Mouse (Mus musculus) neural tube, embryonic 12.5 days (tissue): ENCODE measurements at regions not wholly inside any gene's neighbourhood (a gene's known extent, or its start where the extent isn't known, plus 50 kb on each side); places are given as distances from the start of the nearest gene placed in this dataset.

ENCODE experiments used
- ATAC-seq: fragments of 200-750 bp; cut with Nextera tagmentation; 2 replicates; pipeline ENCODE4 v1.8.0; 2017; ENCODE audit warnings: low read depth, mild to moderate bottlenecking, moderate TSS enrichment, moderate library complexity; ENCODE audit not compliant: low FRiP score
- H3K27ac ChIP-seq: fragments of 300-500 bp; sonication (generic); 2 replicates; pipeline ENCODE4 v1.5.1; 2016
- H3K27me3 ChIP-seq: fragments of 300-500 bp; sonication (generic); replicated peaks from 2 replicates; pipeline ENCODE4 v1.6.1; 2016; ENCODE audit warnings: mild to moderate bottlenecking
- H3K36me3 ChIP-seq: fragments of 300-500 bp; sonication (generic); 2 replicates; pipeline ENCODE4 v1.6.1; 2016; ENCODE audit warnings: mild to moderate bottlenecking
- H3K4me1 ChIP-seq: fragments of 300-500 bp; sonication (generic); 2 replicates; pipeline ENCODE4 v1.6.1; 2016
- H3K4me2 ChIP-seq: fragments of 300-500 bp; sonication (generic); replicated peaks from 2 replicates; pipeline ENCODE4 v1.6.1; 2016; ENCODE audit warnings: mild to moderate bottlenecking
- H3K4me3 ChIP-seq: fragments of 300-500 bp; sonication (generic); 2 replicates; pipeline ENCODE4 v1.5.1; 2016
- H3K9ac ChIP-seq: fragments of 300-500 bp; sonication (generic); 2 replicates; pipeline ENCODE4 v1.6.1; 2016; ENCODE audit warnings: mild to moderate bottlenecking
- H3K9me3 ChIP-seq: fragments of 300-500 bp; sonication (generic); 2 replicates; pipeline ENCODE4 v1.6.1; 2016; ENCODE audit warnings: mild to moderate bottlenecking
- WGBS: fragments of 180-500 bp; shearing (Covaris S2); methylation state at CpG from one replicate; pipeline ENCODE4 v1.1.7; 2016; 5-methylcytosine and 5-hydroxymethylcytosine counted together

DNA sequence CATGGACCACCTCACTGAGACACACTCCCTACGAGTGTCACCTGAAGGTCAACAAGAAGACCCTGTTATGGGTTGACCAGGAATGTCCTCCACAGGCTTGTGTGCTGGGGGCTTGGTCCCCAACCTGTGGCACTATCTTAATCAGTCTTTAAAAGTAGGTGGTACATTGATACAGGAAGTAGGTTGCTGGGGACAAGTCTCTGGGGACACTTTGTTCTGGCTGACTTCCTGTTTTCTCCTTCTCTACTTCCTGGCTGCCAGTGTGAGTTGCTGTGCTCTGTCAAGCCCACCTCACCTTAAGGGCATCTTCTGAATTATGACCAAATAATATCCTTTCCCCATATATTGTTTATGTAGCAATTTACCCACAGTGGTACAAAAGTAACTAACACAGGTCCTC lies 96.1 kb downstream of the Cct6b start:
- WGBS, result 95% methylated on average over 1 of the region's 1 CpGs
- H3K9ac ChIP-seq, result no peak overlapping the region
- no peaks in the 10 kb centered on the region for H3K27me3 ChIP-seq
- H3K36me3 ChIP-seq, result no peaks in the 10 kb centered on the region
- no peak overlapping the region for H3K4me2 ChIP-seq
- H3K4me3 ChIP-seq, result no peak overlapping the region
- no peak for ATAC-seq
- H3K9me3 ChIP-seq, result no peaks in the 10 kb centered on the region
- no peak overlapping the region for H3K27ac ChIP-seq
- no peaks in the 10 kb centered on the region for H3K4me1 ChIP-seq

DNA sequence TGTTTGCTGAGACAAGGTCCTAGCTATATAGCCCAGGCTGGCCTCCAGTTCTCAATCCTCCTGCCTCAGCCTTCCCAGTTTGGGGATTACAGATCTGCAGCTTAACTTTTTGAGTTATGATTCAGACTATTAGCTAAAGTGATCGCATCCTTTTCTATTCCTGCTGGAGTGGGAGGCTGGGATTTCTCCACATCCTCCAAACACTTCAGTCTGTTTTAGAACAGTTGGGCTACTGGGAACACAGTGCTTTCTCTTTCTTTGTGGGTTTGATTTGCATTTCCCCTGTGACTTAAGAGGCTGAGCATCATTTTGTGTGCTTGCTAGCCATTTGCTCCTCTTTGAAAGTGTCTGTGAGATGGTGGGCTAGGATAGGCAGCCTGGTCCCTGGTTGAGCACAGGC lies 100.0 kb downstream of the Cct6b start:
- Histone ChIP-seq H3K27me3 (no peaks in the 10 kb centered on the region), H3K4me1 (peaks cover 4% of the 10 kb centered on the region; the same call in 1 of the 2 replicates), H3K27ac (no peak overlapping the region), H3K4me2 (no peak overlapping the region), H3K9ac (no peak overlapping the region), H3K36me3 (no peaks in the 10 kb centered on the region), H3K9me3 (no peaks in the 10 kb centered on the region), H3K4me3 (no peak overlapping the region)
- no peak for ATAC-seq
- WGBS, result 91% methylated on average over 1 of the region's 1 CpGs

GRCm38 (mm10) chr11:82662086-82662485 lies 102.0 kb downstream of the Cct6b start:
- H3K36me3 ChIP-seq, result no peaks in the 10 kb centered on the region
- no peak overlapping the region for H3K9ac ChIP-seq
- H3K27ac ChIP-seq, result no peak overlapping the region
- no peak overlapping the region for H3K4me2 ChIP-seq
- no peak for ATAC-seq
- 2% methylated on average over 3 of the region's 3 CpGs for WGBS
- no peaks in the 10 kb centered on the region for H3K27me3 ChIP-seq
- no peaks in the 10 kb centered on the region for H3K9me3 ChIP-seq
- H3K4me3 ChIP-seq, result no peak overlapping the region
- H3K4me1 ChIP-seq, result peaks cover 6% of the 10 kb centered on the region; the same call in 1 of the 2 replicates

GRCm38 (mm10) chr11:82651751-82652150 lies 112.4 kb downstream of the Cct6b start:
- Histone ChIP-seq H3K9me3 (no peaks in the 10 kb centered on the region), H3K4me1 (peaks cover 31% of the 10 kb centered on the region), H3K36me3 (no peaks in the 10 kb centered on the region), H3K4me3 (no peak overlapping the region), H3K27ac (no peak overlapping the region), H3K4me2 (no peak overlapping the region), H3K27me3 (no peaks in the 10 kb centered on the region), H3K9ac (no peak overlapping the region)
- ATAC-seq, result no peak
- WGBS, result 17% methylated on average over 5 of the region's 5 CpGs

GRCm38 (mm10) chr11:82638513-82638912 lies 125.6 kb downstream of the Cct6b start:
- H3K9ac ChIP-seq, result no peak overlapping the region
- no peak overlapping the region for H3K4me2 ChIP-seq
- no peaks in the 10 kb centered on the region for H3K9me3 ChIP-seq
- H3K4me1 ChIP-seq, result 0 out of 2 replicates have a peak, but pooled peaks cover 13% of the 10 kb centered on the region
- no peaks in the 10 kb centered on the region for H3K27me3 ChIP-seq
- no peak overlapping the region for H3K27ac ChIP-seq
- ATAC-seq, result no peak
- no peaks in the 10 kb centered on the region for H3K36me3 ChIP-seq
- no peak overlapping the region for H3K4me3 ChIP-seq
- WGBS, result 48% methylated on average over 4 of the region's 4 CpGs

DNA sequence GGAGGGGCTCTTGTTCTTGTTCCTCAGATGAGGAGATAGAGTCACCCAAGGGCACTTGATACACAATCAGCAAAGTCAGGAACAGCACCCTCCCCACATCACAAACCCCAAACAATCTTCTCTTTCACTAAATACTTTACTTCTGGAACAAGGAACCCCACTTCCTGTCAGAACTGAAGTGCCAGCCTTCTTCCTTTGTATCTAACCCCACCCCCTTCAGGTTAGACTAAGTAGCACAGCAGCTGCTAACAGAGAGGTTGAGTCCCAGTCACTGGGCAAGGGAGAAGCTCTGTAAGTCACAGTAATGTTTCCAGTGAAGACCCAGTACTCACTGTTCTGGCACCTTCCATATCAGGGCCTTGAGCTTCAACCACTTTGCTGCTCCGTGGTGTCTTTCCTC lies 131.9 kb downstream of the Cct6b start:
- Histone ChIP-seq H3K36me3 (no peaks in the 10 kb centered on the region), H3K27ac (no peak overlapping the region), H3K9ac (no peak overlapping the region), H3K9me3 (0 out of 2 replicates have a peak, but pooled peaks cover 5% of the 10 kb centered on the region), H3K27me3 (no peaks in the 10 kb centered on the region), H3K4me1 (peaks cover 4% of the 10 kb centered on the region; the same call in 1 of the 2 replicates), H3K4me3 (no peak overlapping the region), H3K4me2 (no peak overlapping the region)
- 95% methylated on average over 1 of the region's 1 CpGs for WGBS
- no peak for ATAC-seq

GRCm38 (mm10) chr11:82631387-82631786 lies 132.7 kb downstream of the Cct6b start:
- 34% methylated on average over 4 of the region's 4 CpGs for WGBS
- Histone ChIP-seq H3K4me1 (peaks cover 4% of the 10 kb centered on the region; the same call in 1 of the 2 replicates), H3K4me2 (no peak overlapping the region), H3K27ac (no peak overlapping the region), H3K9me3 (0 out of 2 replicates have a peak, but pooled peaks cover 5% of the 10 kb centered on the region), H3K27me3 (no peaks in the 10 kb centered on the region), H3K9ac (no peak overlapping the region), H3K36me3 (no peaks in the 10 kb centered on the region), H3K4me3 (no peak overlapping the region)
- peak; percentile 48; the same call in 1 of the 2 replicates for ATAC-seq

GRCm38 (mm10) chr11:82626501-82627111 lies 137.5 kb downstream of the Cct6b start:
- Histone ChIP-seq H3K4me2 (no peak overlapping the region), H3K9me3 (no peaks in the 10 kb centered on the region), H3K9ac (no peak overlapping the region), H3K27me3 (no peaks in the 10 kb centered on the region), H3K36me3 (no peaks in the 10 kb centered on the region), H3K4me1 (peaks cover 3% of the 10 kb centered on the region; the same call in 1 of the 2 replicates), H3K27ac (no peak overlapping the region), H3K4me3 (no peak overlapping the region)
- 41% methylated on average over 7 of the region's 7 CpGs for WGBS
- no peak for ATAC-seq

DNA sequence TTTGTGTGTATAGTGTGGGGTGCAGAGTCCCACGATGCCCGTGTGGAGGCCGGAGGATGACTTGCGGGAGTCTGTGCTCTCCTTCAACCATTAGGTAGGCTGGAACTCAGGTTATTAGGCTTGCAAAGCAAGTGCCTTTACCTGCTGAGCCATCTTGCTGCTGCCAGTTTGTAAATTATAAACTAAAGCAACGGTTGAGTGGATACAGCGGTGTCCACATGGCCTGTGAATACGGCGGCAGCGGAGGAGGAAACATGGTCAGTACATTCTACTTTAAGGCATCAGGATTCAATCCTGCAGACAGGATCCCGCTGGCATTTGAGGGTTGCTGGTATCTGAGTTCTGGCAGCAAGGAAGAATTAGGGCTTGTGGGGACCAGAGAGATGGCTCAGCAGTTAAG lies 143.1 kb downstream of the Cct6b start:
- no peak overlapping the region for H3K4me2 ChIP-seq
- no peaks in the 10 kb centered on the region for H3K36me3 ChIP-seq
- no peak overlapping the region for H3K27ac ChIP-seq
- H3K27me3 ChIP-seq, result peaks cover 12% of the 10 kb centered on the region; the same call in 1 of the 2 replicates
- ATAC-seq, result no peak
- no peaks in the 10 kb centered on the region for H3K9me3 ChIP-seq
- H3K4me1 ChIP-seq, result 0 out of 2 replicates have a peak, but pooled peaks cover 5% of the 10 kb centered on the region
- 91% methylated on average over 10 of the region's 10 CpGs for WGBS
- H3K4me3 ChIP-seq, result no peak overlapping the region
- H3K9ac ChIP-seq, result no peak overlapping the region

DNA sequence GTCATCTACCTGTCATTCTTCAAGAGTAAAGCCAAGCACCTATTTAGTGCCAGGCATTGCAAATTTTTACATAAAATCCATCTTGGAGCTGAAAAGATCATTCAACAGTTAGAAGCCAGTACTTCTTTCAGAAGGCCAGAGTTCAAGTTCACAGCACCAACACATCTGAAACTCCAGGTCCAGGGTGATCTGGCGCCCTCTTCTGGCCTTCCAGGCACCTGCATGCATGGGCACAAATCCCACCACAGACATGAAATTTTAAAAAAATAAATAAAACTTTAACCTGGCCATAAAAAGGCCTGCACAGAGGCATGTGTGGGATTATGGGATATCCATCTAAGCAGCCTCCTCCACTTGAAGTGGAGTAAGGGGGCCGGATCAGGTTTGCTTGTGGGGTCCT lies 144.7 kb downstream of the Cct6b start:
- WGBS, result 57% methylated on average over 2 of the region's 2 CpGs
- Histone ChIP-seq H3K4me3 (no peak overlapping the region), H3K4me2 (no peak overlapping the region), H3K9ac (no peak overlapping the region), H3K9me3 (no peaks in the 10 kb centered on the region), H3K4me1 (0 out of 2 replicates have a peak, but pooled peaks cover 5% of the 10 kb centered on the region), H3K27me3 (peaks cover 12% of the 10 kb centered on the region; the same call in 1 of the 2 replicates), H3K36me3 (no peaks in the 10 kb centered on the region), H3K27ac (no peak overlapping the region)
- ATAC-seq, result no peak

- no peaks in the 10 kb centered on the region for H3K9me3 ChIP-seq
- no peak overlapping the region for H3K27ac ChIP-seq
- H3K4me2 ChIP-seq, result no peak overlapping the region
- 0 out of 2 replicates have a peak, but pooled peaks cover 5% of the 10 kb centered on the region for H3K4me1 ChIP-seq
- H3K27me3 ChIP-seq, result peaks cover 12% of the 10 kb centered on the region; the same call in 1 of the 2 replicates
- 7% methylated on average over 9 of the region's 9 CpGs for whole genome bisulfite sequencing
- ATAC-seq, result no peak
- no peak overlapping the region for H3K9ac ChIP-seq
- H3K36me3 ChIP-seq, result no peaks in the 10 kb centered on the region
- H3K4me3 ChIP-seq, result no peak overlapping the region
Measured at GRCm38 (mm10) chr11:82618457-82618856, 145.7 kb downstream of the Cct6b start.

DNA sequence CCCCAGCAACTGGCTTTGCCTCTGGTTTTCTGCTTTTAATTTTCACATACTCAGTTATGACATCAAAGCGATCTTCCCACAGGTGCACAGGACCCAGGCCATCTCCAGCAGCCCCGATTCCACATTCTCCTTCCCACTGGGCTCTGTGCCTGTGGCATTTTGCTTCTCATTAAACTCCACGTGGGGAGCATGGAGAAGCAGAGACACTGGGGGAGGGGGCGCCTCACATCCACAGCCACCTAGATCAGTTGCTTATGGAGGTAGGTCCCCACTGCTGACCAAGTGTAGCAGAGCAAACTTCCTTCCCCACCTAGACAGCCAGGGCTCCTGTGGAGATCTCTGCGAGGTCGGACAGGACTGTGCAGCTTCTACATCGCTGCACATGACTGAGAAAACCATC lies 147.3 kb downstream of the Cct6b start:
- Histone ChIP-seq H3K4me2 (no peak overlapping the region), H3K36me3 (no peaks in the 10 kb centered on the region), H3K27ac (no peak overlapping the region), H3K4me3 (no peak overlapping the region), H3K27me3 (peaks cover 12% of the 10 kb centered on the region; the same call in 1 of the 2 replicates), H3K4me1 (0 out of 2 replicates have a peak, but pooled peaks cover 5% of the 10 kb centered on the region), H3K9me3 (no peaks in the 10 kb centered on the region), H3K9ac (no peak overlapping the region)
- 58% methylated on average over 7 of the region's 7 CpGs for WGBS
- no peak for ATAC-seq

DNA sequence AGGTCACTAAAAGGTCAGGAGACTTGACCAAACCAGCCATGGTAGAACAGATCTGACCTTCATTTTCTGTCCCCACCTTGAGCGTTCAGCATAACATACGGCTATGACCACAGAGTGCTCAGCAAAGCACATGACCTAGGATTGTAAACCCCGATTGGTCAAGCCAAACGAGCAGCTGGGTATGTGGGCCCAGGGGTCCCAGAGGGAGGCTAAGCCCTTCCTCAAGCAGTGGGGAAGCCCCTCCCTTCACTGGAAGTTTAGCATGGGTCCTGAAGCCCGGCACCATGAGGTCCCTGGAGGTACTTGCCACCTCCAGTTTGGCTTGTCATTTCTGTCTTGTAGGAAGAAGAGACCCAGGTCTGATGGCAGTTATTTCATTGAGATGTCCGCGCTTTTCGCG lies 149.8 kb downstream of the Cct6b start:
- Histone ChIP-seq H3K27me3 (peaks cover 12% of the 10 kb centered on the region; the same call in 1 of the 2 replicates), H3K9me3 (no peaks in the 10 kb centered on the region), H3K9ac (no peak overlapping the region), H3K36me3 (no peaks in the 10 kb centered on the region), H3K4me3 (no peak overlapping the region), H3K27ac (no peak overlapping the region), H3K4me1 (0 out of 2 replicates have a peak, but pooled peaks cover 5% of the 10 kb centered on the region), H3K4me2 (no peak overlapping the region)
- ATAC-seq, result no peak
- 87% methylated on average over 9 of the region's 9 CpGs for WGBS
